Mouse (Mus musculus) retina, adult 2 months (tissue): ENCODE data around the gene Tmem161a.

Experiments used
- DNase-seq: peaks from one replicate; pipeline ENCODE4 v3.0.0-alpha.2; 2012; ENCODE audit warnings: low read depth, low spot score

Tmem161a gene

GRCm38 (mm10) chr8:70160015-70160414 lies 12.1 kb upstream of the Tmem161a start:
- no peak for DNase-seq

GRCm38 (mm10) chr8:70163316-70163715 lies 8.8 kb upstream of the Tmem161a start:
- no peak for DNase-seq

GRCm38 (mm10) chr8:70166504-70167110 lies 5.5 kb upstream of the Tmem161a start:
- DNase-seq, result peak; percentile 26

- DNase-seq, result no peak
Observed at GRCm38 (mm10) chr8:70170116-70170515, 2.0 kb upstream of the Tmem161a start.

GRCm38 (mm10) chr8:70170748-70171147 lies 1.4 kb upstream of the Tmem161a start:
- no peak for DNase-seq

- DNase-seq, result no peak
Observed at GRCm38 (mm10) chr8:70171240-70171639, 916 bp upstream of the Tmem161a start.

GRCm38 (mm10) chr8:70173320-70173719 lies 1.2 kb downstream of the Tmem161a start:
- DNase-seq, result no peak

GRCm38 (mm10) chr8:70174079-70174478 lies 1.9 kb downstream of the Tmem161a start:
- DNase-seq, result no peak

GRCm38 (mm10) chr8:70178231-70178630 lies 6.1 kb downstream of the Tmem161a start:
- no peak for DNase-seq

- DNase-seq, result no peak
Observed at GRCm38 (mm10) chr8:70179082-70179481, 6.9 kb downstream of the Tmem161a start.

GRCm38 (mm10) chr8:70181212-70181902 lies 9.2 kb downstream of the Tmem161a start:
- DNase-seq, result no peak

- DNase-seq, result no peak
Observed at GRCm38 (mm10) chr8:70181903-70182252, 9.7 kb downstream of the Tmem161a start.

GRCm38 (mm10) chr8:70183194-70183593 lies 11.0 kb downstream of the Tmem161a start:
- DNase-seq, result no peak

GRCm38 (mm10) chr8:70188707-70189106 lies 16.6 kb downstream of the Tmem161a start:
- no peak for DNase-seq

GRCm38 (mm10) chr8:70193238-70193637 lies 21.1 kb downstream of the Tmem161a start:
- no peak for DNase-seq

- DNase-seq, result no peak
Observed at GRCm38 (mm10) chr8:70194191-70194590, 22.0 kb downstream of the Tmem161a start.

- no peak for DNase-seq
Observed at GRCm38 (mm10) chr8:70195762-70196161, 23.6 kb downstream of the Tmem161a start.

- DNase-seq, result no peak
Observed at GRCm38 (mm10) chr8:70197603-70198002, 25.4 kb downstream of the Tmem161a start.

- DNase-seq, result no peak
Observed at GRCm38 (mm10) chr8:70200098-70200681, 28.0 kb downstream of the Tmem161a start.

- no peak for DNase-seq
Observed at GRCm38 (mm10) chr8:70201417-70201816, 29.3 kb downstream of the Tmem161a start.

GRCm38 (mm10) chr8:70203072-70203471 lies 30.9 kb downstream of the Tmem161a start:
- no peak for DNase-seq

- no peak for DNase-seq
Observed at GRCm38 (mm10) chr8:70204757-70205156, 32.6 kb downstream of the Tmem161a start.

GRCm38 (mm10) chr8:70208130-70208529 lies 36.0 kb downstream of the Tmem161a start:
- no peak for DNase-seq
